In genomic region chr15:97773961-97774370, GRCm38 (mm10) we compare ENCODE assay signal across 7 mouse cellular contexts. TPM values are rescaled to one million over a fixed set of nuclear protein-coding genes. Genes with fewer than 3 reads are reported as not detected.
DNase-seq lines count a peak whose midpoint lies in the region; ATAC-seq and TF ChIP-seq lines count a peak whose summit lies in the region.

No protein-coding gene starts in this region.

- no peak overlapping the region for H3K4me3 ChIP-seq in bone marrow macrophage, adult 2 months (ENCODE audit: insufficient read depth, low read length)
- H3K4me3 ChIP-seq in embryonic facial prominence, embryonic 15.5 days (replicated peaks) = no peak overlapping the region
- no peak overlapping the region for H3K4me3 ChIP-seq in kidney, embryonic 15.5 days (replicated peaks)

- ATAC-seq in embryonic facial prominence, embryonic 15.5 days (ENCODE audit: insufficient number of reproducible peaks, low FRiP score, low TSS enrichment, low read depth) = no peak
- ATAC-seq in kidney, embryonic 15.5 days (replicated peaks; ENCODE audit: low FRiP score) = 0 out of 2 replicates have a peak, but pooled peaks have one; percentile 2
- ATAC-seq in erythroid progenitor cell, adult 5-6 weeks (replicated peaks; ENCODE audit: low FRiP score, poor library complexity, severe bottlenecking) = no peak
- no peak for ATAC-seq in inflammation-experienced regulatory T-cells, adult 6 months

- no peaks in the 10 kb centered on the region for H3K27me3 ChIP-seq in embryonic facial prominence, embryonic 15.5 days
- H3K27me3 ChIP-seq in kidney, embryonic 15.5 days = 0 out of 2 replicates have a peak, but pooled peaks cover 8% of the 10 kb centered on the region

- no peaks in the 10 kb centered on the region for H3K9me3 ChIP-seq in embryonic facial prominence, embryonic 15.5 days (replicated peaks)
- no peaks in the 10 kb centered on the region for H3K9me3 ChIP-seq in kidney, embryonic 15.5 days (replicated peaks)

- no peak overlapping the region for H3K9ac ChIP-seq in embryonic facial prominence, embryonic 15.5 days
- peak overlapping the region; percentile 17; the same call in 1 of the 2 replicates for H3K9ac ChIP-seq in kidney, embryonic 15.5 days

- TF ChIP-seq POLR2A in bone marrow macrophage, adult 2 months (IDR thresholded peaks at IDR 0.05; ENCODE audit: borderline replicate concordance, low read depth, low read length) = no peak

- no peaks in the 10 kb centered on the region for H3K36me3 ChIP-seq in embryonic facial prominence, embryonic 15.5 days
- H3K36me3 ChIP-seq in kidney, embryonic 15.5 days = no peaks in the 10 kb centered on the region

- peaks cover 5% of the 10 kb centered on the region for H3K4me1 ChIP-seq in bone marrow macrophage, adult 2 months (ENCODE audit: control insufficient read depth, insufficient read depth, low read length)
- H3K4me1 ChIP-seq in embryonic facial prominence, embryonic 15.5 days = peaks cover 35% of the 10 kb centered on the region
- H3K4me1 ChIP-seq in kidney, embryonic 15.5 days = peaks cover 79% of the 10 kb centered on the region

- peak overlapping the region; percentile 26; the same call in 1 of the 2 replicates for H3K27ac ChIP-seq in bone marrow macrophage, adult 2 months (ENCODE audit: insufficient read depth, low read depth, low read length)
- H3K27ac ChIP-seq in embryonic facial prominence, embryonic 15.5 days (replicated peaks) = peak overlapping the region; percentile 48
- H3K27ac ChIP-seq in kidney, embryonic 15.5 days = peak overlapping the region; percentile 98

- peak; percentile 52 to 67 for DNase-seq in lung, adult 18-20 months
- DNase-seq in embryo, embryonic 10.5 days (ENCODE audit: low spot score) = no peak

- TF ChIP-seq CTCF in bone marrow macrophage, adult 2 months (IDR thresholded peaks at IDR 0.05; ENCODE audit: low read depth, low read length) = no peak

- no peak overlapping the region for H3K4me2 ChIP-seq in embryonic facial prominence, embryonic 15.5 days (replicated peaks)
- H3K4me2 ChIP-seq in kidney, embryonic 15.5 days = peak overlapping the region; percentile 47

- WGBS in embryonic facial prominence, embryonic 15.5 days = 63% methylated on average over 5 of the region's 5 CpGs
- WGBS in kidney, embryonic 15.5 days = 62% methylated on average over 5 of the region's 5 CpGs

RNA-seq across cellular contexts. Expression of gene Slc48a1, which starts 4.4 kb away (rescaled TPM):
- polyA plus RNA-seq in bone marrow macrophage, adult 2 months (2012; ENCODE audit: insufficient read depth, insufficient read length, missing spikeins) = 261 and 265 TPM in 2 replicates
- 51.2 and 52.7 TPM in 2 replicates for polyA plus RNA-seq in embryonic facial prominence, embryonic 15.5 days (2015; fragmentation: Nextera tagmentation; extraction: Ambion mirVana)
- 57.5 and 58.8 TPM in 2 replicates for polyA plus RNA-seq in kidney, embryonic 15.5 days (2015; fragmentation: Nextera tagmentation; extraction: Ambion mirVana)
- total RNA-seq in erythroid progenitor cell, adult 5-6 weeks (2015; ENCODE audit: low replicate concordance) = 122 and 124 TPM in 2 replicates
- 74.2 and 96.2 TPM in 2 replicates for total RNA-seq in erythroid progenitor cell, adult 5-6 weeks (2017; ENCODE audit: low replicate concordance)
- 10 to 100 TPM; 30.1 to 34.1 (median 30.8) TPM for polyA plus RNA-seq in inflammation-experienced regulatory T-cells, adult 6 months (2017; shearing (Covaris generic))

RNA-seq across cellular contexts. Expression of gene Rapgef3, which starts 6.2 kb away (rescaled TPM):
- 2.6 and 3.7 TPM in 2 replicates for polyA plus RNA-seq in bone marrow macrophage, adult 2 months (2012; ENCODE audit: insufficient read depth, insufficient read length, missing spikeins)
- polyA plus RNA-seq in embryonic facial prominence, embryonic 15.5 days (2015; fragmentation: Nextera tagmentation; extraction: Ambion mirVana) = 11.8 and 12.9 TPM in 2 replicates
- polyA plus RNA-seq in kidney, embryonic 15.5 days (2015; fragmentation: Nextera tagmentation; extraction: Ambion mirVana) = 23.0 and 29.7 TPM in 2 replicates
- not detected in 2 replicates for total RNA-seq in erythroid progenitor cell, adult 5-6 weeks (2015; ENCODE audit: low replicate concordance)
- total RNA-seq in erythroid progenitor cell, adult 5-6 weeks (2017; ENCODE audit: low replicate concordance) = 3.9 TPM in 1 of 2 replicates, not detected in the other
- not detected for polyA plus RNA-seq in inflammation-experienced regulatory T-cells, adult 6 months (2017; shearing (Covaris generic))

RNA-seq across cellular contexts. Expression of gene Endou, which starts 42.8 kb away (rescaled TPM):
- polyA plus RNA-seq in bone marrow macrophage, adult 2 months (2012; ENCODE audit: insufficient read depth, insufficient read length, missing spikeins) = not detected in 2 replicates
- 35.2 and 35.9 TPM in 2 replicates for polyA plus RNA-seq in embryonic facial prominence, embryonic 15.5 days (2015; fragmentation: Nextera tagmentation; extraction: Ambion mirVana)
- 0.36 and 0.85 TPM in 2 replicates for polyA plus RNA-seq in kidney, embryonic 15.5 days (2015; fragmentation: Nextera tagmentation; extraction: Ambion mirVana)
- total RNA-seq in erythroid progenitor cell, adult 5-6 weeks (2015; ENCODE audit: low replicate concordance) = 3.8 TPM in 1 of 2 replicates, not detected in the other
- not detected in 2 replicates for total RNA-seq in erythroid progenitor cell, adult 5-6 weeks (2017; ENCODE audit: low replicate concordance)
- polyA plus RNA-seq in inflammation-experienced regulatory T-cells, adult 6 months (2017; shearing (Covaris generic)) = not detected

Comparison
In these comparisons a context has a peak if more than half of its experiments do, and no peak if none do; other contexts are left out.
1. H3K27ac ChIP-seq: peak in every context shown above with its lines; median percentile 98 in kidney, embryonic 15.5 days; 48 in embryonic facial prominence, embryonic 15.5 days; 26 in bone marrow macrophage, adult 2 months.
2. RNA of gene Endou, which starts 42.8 kb away (polyA plus RNA-seq): 35.2 to 35.9 TPM in embryonic facial prominence, embryonic 15.5 days; 0.36 to 0.85 TPM in kidney, embryonic 15.5 days, not detected in inflammation-experienced regulatory T-cells, adult 6 months and not detected in bone marrow macrophage, adult 2 months; every median in the first group is over 10 times any median in the second.